Mouse (Mus musculus) G1E (cell line): Measurements from ENCODE around the gene Shank3. TPM values are rescaled to one million over a fixed set of nuclear protein-coding genes. Genes with fewer than 3 reads are reported as not detected.

ENCODE experiments used
- ATAC-seq: 2 replicates; pipeline ENCODE4 v1.8.0; 2016; ENCODE audit warnings: mild to moderate bottlenecking; ENCODE audit not compliant: insufficient number of reproducible peaks, poor library complexity, low FRiP score, severe bottlenecking; ENCODE audit errors: extremely low read depth
- DNase-seq: peaks from one replicate; pipeline ENCODE4 v3.0.0; 2012; ENCODE audit warnings: low spot score
- H3K27me3 ChIP-seq: 2 replicates; pipeline ENCODE4 v1.6.1; 2012; ENCODE audit warnings: mild to moderate bottlenecking, low read length, inconsistent platforms; ENCODE audit not compliant: insufficient read depth
- H3K36me3 ChIP-seq: replicated peaks from 2 replicates; pipeline ENCODE3; 2012; ENCODE audit warnings: mild to moderate bottlenecking, inconsistent platforms
- H3K4me1 ChIP-seq: 2 replicates; pipeline ENCODE4 v1.6.1; 2012; ENCODE audit warnings: low read depth, low read length, inconsistent platforms, mixed read lengths; ENCODE audit not compliant: insufficient read depth
- H3K4me3 ChIP-seq: 2 replicates; pipeline ENCODE4 v1.5.1; 2012; ENCODE audit warnings: low read depth, mild to moderate bottlenecking, inconsistent platforms, low read length, moderate library complexity, mixed read lengths
- H3K9me3 ChIP-seq: replicated peaks from 2 replicates; pipeline ENCODE4 v1.6.1; 2012; ENCODE audit warnings: inconsistent platforms
- CTCF ChIP-seq: IDR thresholded peaks from 2 replicates; pipeline ENCODE4 v1.5.1; 2012; ENCODE audit warnings: low read depth, low read length, inconsistent platforms, mixed read lengths
- GATA1 ChIP-seq: IDR thresholded peaks from 2 replicates; pipeline ENCODE4 v1.6.1; 2012; ENCODE audit warnings: borderline replicate concordance, low read length, inconsistent platforms, mixed read lengths
- GATA2 ChIP-seq: IDR thresholded peaks from 2 replicates; pipeline ENCODE4 v1.6.1; 2012; ENCODE audit warnings: low read depth, low read length, inconsistent platforms, borderline replicate concordance
- POLR2AphosphoS5 ChIP-seq: IDR thresholded peaks from 2 replicates; pipeline ENCODE4 v1.6.1; 2012; ENCODE audit warnings: low read depth, low read length, inconsistent platforms; ENCODE audit not compliant: insufficient replicate concordance
- TAL1 ChIP-seq: conservative IDR thresholded peaks from 2 replicates; pipeline ENCODE4 v1.6.1; 2012; ENCODE audit warnings: low read depth, low read length, inconsistent platforms, mixed read lengths
- polyA plus RNA-seq: library from polyadenylated mRNA; stranded (reverse); fragments of >175 nt; gene quantifications from 2 replicates; pipeline ENCODE4 v1.2.3, GENCODE M21; 2012
- total RNA-seq, 2 experiments: library from RNA; stranded (forward) in 1 of 2; stranded (reverse) in 1 of 2; fragments of 200-1000 nt in 1 of 2; fragments of >200 nt in 1 of 2; fragmentation: Nextera tagmentation in 1 of 2; gene quantifications; 2 replicates each; pipeline ENCODE4 v1.2.3; 2014 to 2017

Shank3 gene
- total and polyA plus RNA-seq, 3 experiments = 0.40 to 0.55 TPM; not detected in 1

DNA sequence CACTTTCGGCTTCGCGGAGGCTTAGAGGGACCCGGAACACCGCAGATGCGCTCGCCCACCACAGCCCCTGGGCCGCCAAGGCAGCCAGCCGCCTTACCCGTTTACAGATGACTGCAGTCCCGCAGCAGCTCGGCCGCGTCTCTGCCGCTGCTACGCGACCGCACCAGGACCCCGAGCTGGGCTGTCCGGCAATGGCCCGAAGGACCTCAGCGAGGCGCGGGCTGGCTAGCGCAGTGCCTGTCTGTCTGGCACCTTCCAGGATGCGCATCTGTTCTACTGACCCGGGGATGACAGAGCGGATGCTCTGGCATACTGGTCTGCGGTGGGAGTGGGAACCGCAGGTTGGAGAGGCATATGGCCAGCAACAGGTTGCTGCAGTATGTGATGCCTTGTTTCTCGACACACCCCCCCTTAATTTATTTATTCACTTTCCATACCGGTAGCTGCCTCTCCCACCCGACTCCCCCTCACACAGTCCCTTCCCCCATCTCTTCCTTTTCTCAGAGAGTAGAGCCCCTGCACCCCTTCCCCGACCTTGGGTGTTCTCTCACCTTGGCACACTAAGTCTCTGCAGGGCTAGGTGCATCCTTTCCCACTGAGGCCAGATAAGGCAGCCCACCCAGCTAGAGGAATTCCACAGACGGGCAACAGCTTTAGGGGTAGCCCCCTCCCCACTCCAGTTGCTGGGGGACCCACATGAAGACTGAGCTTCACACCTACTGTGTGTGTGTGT lies 92.5 kb downstream of the Shank3 start, which contains the start of gene Rabl2:
Rabl2 (minus strand) TSS at position 201 of the 733 bp plus-strand sequence.
- peaks cover 18% of the 10 kb centered on the region for H3K36me3 ChIP-seq
- H3K4me1 ChIP-seq = peaks cover 15% of the 10 kb centered on the region
- peaks cover 4% of the 10 kb centered on the region; the same call in 1 of the 2 replicates for H3K27me3 ChIP-seq
- DNase-seq = peak; percentile 77
- TF ChIP-seq GATA2 (no peak), POLR2AphosphoS5 (no peak), GATA1 (no peak), CTCF (no peak), TAL1 (no peak)
- H3K4me3 ChIP-seq = peak within 1 kb of the TSS; percentile 87
- ATAC-seq = peak; percentile 96
- no peaks in the 10 kb centered on the region for H3K9me3 ChIP-seq

DNA sequence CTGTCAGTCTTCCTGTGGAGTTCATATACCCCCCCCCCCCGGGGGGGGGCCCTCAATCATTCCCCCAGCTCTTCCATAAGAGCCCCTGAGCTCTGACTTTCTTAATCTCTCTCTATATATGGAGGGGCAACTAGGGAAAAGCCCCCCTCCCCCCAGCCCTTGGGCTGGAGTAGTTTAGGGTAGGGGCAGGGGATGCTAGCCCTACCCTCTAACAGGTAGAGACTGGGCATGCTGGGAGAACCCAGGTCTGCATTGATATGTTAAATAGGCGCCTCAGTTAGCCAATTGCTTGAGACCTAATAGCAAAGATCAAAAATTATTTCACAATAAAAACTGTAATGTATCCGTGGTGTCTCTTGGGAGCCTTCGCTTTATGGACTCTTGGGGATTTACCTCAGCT lies 93.1 kb downstream of the Shank3 start:
- DNase-seq (no peak), ATAC-seq (no peak)
- no peaks in the 10 kb centered on the region for H3K9me3 ChIP-seq
- H3K36me3 ChIP-seq = peaks cover 12% of the 10 kb centered on the region
- H3K4me3 ChIP-seq = no peak overlapping the region; the same call in 1 of the 2 replicates
- H3K27me3 ChIP-seq = peaks cover 4% of the 10 kb centered on the region; the same call in 1 of the 2 replicates
- peaks cover 15% of the 10 kb centered on the region for H3K4me1 ChIP-seq
- TF ChIP-seq GATA1 (no peak), POLR2AphosphoS5 (no peak), GATA2 (no peak), CTCF (no peak), TAL1 (no peak)

DNA sequence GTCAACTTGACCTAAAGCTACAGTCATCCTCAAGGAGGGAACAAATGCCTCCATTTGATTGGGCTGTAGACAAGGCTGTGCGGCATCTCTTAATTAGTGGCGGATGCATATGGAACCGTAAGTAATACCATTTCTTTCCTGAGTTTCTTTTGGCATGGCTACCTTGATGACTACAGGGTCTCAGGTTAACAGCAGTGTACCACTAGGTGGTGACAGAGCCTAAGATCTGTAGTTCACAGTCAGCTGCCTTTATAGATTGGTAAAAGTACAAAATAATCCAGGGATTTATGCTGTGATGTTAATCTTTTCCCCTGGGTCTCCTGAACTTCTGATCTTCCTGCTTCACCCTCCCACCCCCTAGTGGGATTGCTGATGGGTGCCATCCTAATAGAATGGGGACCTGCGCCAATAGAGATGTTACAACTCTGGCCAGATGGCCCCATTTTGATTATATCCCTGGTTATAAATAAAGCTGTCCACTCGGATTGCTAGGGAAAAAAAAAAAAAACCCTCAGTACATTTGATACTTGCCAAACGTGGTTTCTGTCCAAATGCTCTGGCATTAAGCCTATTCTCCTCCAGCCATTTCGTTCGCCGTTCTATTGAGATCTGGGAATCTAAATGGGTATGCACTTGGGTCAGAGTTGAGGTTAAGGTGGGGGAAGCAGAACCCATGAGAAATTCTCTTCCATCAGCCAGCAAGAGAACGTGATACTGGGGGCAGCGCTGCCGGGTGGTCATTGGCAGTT lies 106.6 kb downstream of the Shank3 start:
- TF ChIP-seq GATA1 = no peak
- no peak for TF ChIP-seq POLR2AphosphoS5
- H3K27me3 ChIP-seq = no peaks in the 10 kb centered on the region
- no peaks in the 10 kb centered on the region for H3K9me3 ChIP-seq
- H3K4me3 ChIP-seq = no peak overlapping the region
- no peak for ATAC-seq
- DNase-seq = no peak
- no peaks in the 10 kb centered on the region for H3K36me3 ChIP-seq
- no peaks in the 10 kb centered on the region for H3K4me1 ChIP-seq

DNA sequence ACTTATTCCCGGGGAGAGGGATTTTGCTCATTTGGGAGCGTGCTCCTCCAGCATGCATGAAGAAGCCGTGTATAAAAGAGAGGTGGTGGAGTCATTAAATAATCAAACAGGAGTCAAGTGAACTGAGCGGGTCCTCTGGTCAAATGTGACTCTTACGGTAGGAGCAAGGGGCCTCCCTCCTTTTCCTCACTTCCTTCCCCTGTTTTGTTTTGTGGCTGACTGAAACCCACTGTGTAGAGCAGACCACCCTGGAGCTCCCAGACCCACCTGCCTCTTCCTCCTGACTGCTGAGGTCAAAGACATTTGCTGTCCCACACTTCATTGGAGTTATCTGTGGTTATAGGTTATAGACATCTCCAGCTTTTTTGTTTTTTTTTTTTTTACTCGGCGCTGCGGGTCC lies 108.1 kb downstream of the Shank3 start:
- TF ChIP-seq TAL1 = no peak
- no peak for TF ChIP-seq GATA1
- TF ChIP-seq POLR2AphosphoS5 = no peak
- no peak for TF ChIP-seq CTCF
- TF ChIP-seq GATA2 = no peak
- no peak for ATAC-seq
- Histone ChIP-seq H3K4me1 (no peaks in the 10 kb centered on the region), H3K4me3 (no peak overlapping the region), H3K27me3 (no peaks in the 10 kb centered on the region), H3K36me3 (no peaks in the 10 kb centered on the region), H3K9me3 (no peaks in the 10 kb centered on the region)
- no peak for DNase-seq

DNA sequence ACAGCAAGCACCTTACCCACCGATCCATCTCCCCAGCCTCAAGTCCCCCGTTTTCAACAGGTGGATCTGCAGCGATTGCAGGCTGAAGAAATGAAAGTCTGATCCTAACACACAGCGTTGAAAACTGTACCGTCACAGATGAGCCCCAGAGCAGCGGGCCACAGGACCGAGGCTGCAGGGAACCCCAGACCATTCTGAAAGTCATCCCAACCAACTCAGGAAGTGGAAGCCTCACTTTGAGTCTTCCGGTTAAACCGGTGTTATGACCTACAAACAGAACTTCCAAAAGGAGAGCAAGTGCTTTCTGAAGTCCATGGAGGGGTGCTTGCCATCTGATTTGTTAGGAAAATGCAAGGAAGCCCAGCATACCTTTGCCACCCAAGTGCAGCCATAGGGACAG lies 108.5 kb downstream of the Shank3 start:
- ATAC-seq (no peak), DNase-seq (no peak)
- Histone ChIP-seq H3K27me3 (no peaks in the 10 kb centered on the region), H3K4me1 (no peaks in the 10 kb centered on the region), H3K9me3 (no peaks in the 10 kb centered on the region), H3K4me3 (no peak overlapping the region), H3K36me3 (no peaks in the 10 kb centered on the region)
- TF ChIP-seq POLR2AphosphoS5 (no peak), GATA2 (no peak), GATA1 (no peak), CTCF (no peak), TAL1 (no peak)

Other genes with a start within 250 kb of the Shank3 start
- gene Sbf1, start 184.3 kb upstream of the Shank3 start, total RNA-seq (2014; fragmentation: Nextera tagmentation) = 100 and 128 TPM in 2 replicates
- gene Sbf1, start 184.3 kb upstream of the Shank3 start, total RNA-seq (2017) = 40.5 and 42.5 TPM in 2 replicates
- 104 and 145 TPM in 2 replicates for gene Sbf1, start 184.3 kb upstream of the Shank3 start, polyA plus RNA-seq
- gene Adm2, start 176.9 kb upstream of the Shank3 start, total RNA-seq (2014; fragmentation: Nextera tagmentation) = not detected in 2 replicates
- gene Adm2, start 176.9 kb upstream of the Shank3 start, total RNA-seq (2017) = not detected in 2 replicates
- 0.11 and 0.12 TPM in 2 replicates for gene Adm2, start 176.9 kb upstream of the Shank3 start, polyA plus RNA-seq
- not detected in 2 replicates for gene Miox, start 165.2 kb upstream of the Shank3 start, total RNA-seq (2014; fragmentation: Nextera tagmentation)
- 0.11 and 0.12 TPM in 2 replicates for gene Miox, start 165.2 kb upstream of the Shank3 start, total RNA-seq (2017)
- not detected in 2 replicates for gene Miox, start 165.2 kb upstream of the Shank3 start, polyA plus RNA-seq
- 42.7 and 76.3 TPM in 2 replicates for gene Lmf2, start 144.0 kb upstream of the Shank3 start, total RNA-seq (2014; fragmentation: Nextera tagmentation)
- 13.7 and 15.3 TPM in 2 replicates for gene Lmf2, start 144.0 kb upstream of the Shank3 start, total RNA-seq (2017)
- 116 and 125 TPM in 2 replicates for gene Lmf2, start 144.0 kb upstream of the Shank3 start, polyA plus RNA-seq
- gene Ncaph2, start 143.9 kb upstream of the Shank3 start, total RNA-seq (2014; fragmentation: Nextera tagmentation) = 147 and 164 TPM in 2 replicates
- gene Ncaph2, start 143.9 kb upstream of the Shank3 start, total RNA-seq (2017) = 130 and 148 TPM in 2 replicates
- 68.4 and 78.1 TPM in 2 replicates for gene Ncaph2, start 143.9 kb upstream of the Shank3 start, polyA plus RNA-seq
- gene Sco2, start 125.8 kb upstream of the Shank3 start, total RNA-seq (2014; fragmentation: Nextera tagmentation) = 9.5 and 15.0 TPM in 2 replicates
- 26.2 and 27.8 TPM in 2 replicates for gene Sco2, start 125.8 kb upstream of the Shank3 start, total RNA-seq (2017)
- 62.3 and 64.6 TPM in 2 replicates for gene Sco2, start 125.8 kb upstream of the Shank3 start, polyA plus RNA-seq
- not detected in 2 replicates for gene Tymp, start 122.6 kb upstream of the Shank3 start, total RNA-seq (2014; fragmentation: Nextera tagmentation)
- gene Tymp, start 122.6 kb upstream of the Shank3 start, total RNA-seq (2017) = 0.27 and 0.35 TPM in 2 replicates
- gene Tymp, start 122.6 kb upstream of the Shank3 start, polyA plus RNA-seq = 0.61 and 0.69 TPM in 2 replicates
- not detected in 2 replicates for gene Odf3b, start 120.3 kb upstream of the Shank3 start, total RNA-seq (2014; fragmentation: Nextera tagmentation)
- not detected in 2 replicates for gene Odf3b, start 120.3 kb upstream of the Shank3 start, total RNA-seq (2017)
- not detected in 2 replicates for gene Odf3b, start 120.3 kb upstream of the Shank3 start, polyA plus RNA-seq
- not detected in 2 replicates for gene Klhdc7b, start 114.7 kb upstream of the Shank3 start, total RNA-seq (2014; fragmentation: Nextera tagmentation)
- 0.05 TPM in 1 of 2 replicates, not detected in the other for gene Klhdc7b, start 114.7 kb upstream of the Shank3 start, total RNA-seq (2017)
- gene Klhdc7b, start 114.7 kb upstream of the Shank3 start, polyA plus RNA-seq = not detected in 2 replicates
- gene Syce3, start 89.1 kb upstream of the Shank3 start, total RNA-seq (2014; fragmentation: Nextera tagmentation) = not detected in 2 replicates
- not detected in 2 replicates for gene Syce3, start 89.1 kb upstream of the Shank3 start, total RNA-seq (2017)
- not detected in 2 replicates for gene Syce3, start 89.1 kb upstream of the Shank3 start, polyA plus RNA-seq
- 3.7 and 7.7 TPM in 2 replicates for gene Cpt1b, start 73.8 kb upstream of the Shank3 start, total RNA-seq (2014; fragmentation: Nextera tagmentation)
- gene Cpt1b, start 73.8 kb upstream of the Shank3 start, total RNA-seq (2017) = 2.1 and 2.6 TPM in 2 replicates
- gene Cpt1b, start 73.8 kb upstream of the Shank3 start, polyA plus RNA-seq = 0.77 and 0.88 TPM in 2 replicates
- 4.9 and 7.4 TPM in 2 replicates for gene C730034F03Rik, start 70.0 kb upstream of the Shank3 start, total RNA-seq (2014; fragmentation: Nextera tagmentation)
- gene C730034F03Rik, start 70.0 kb upstream of the Shank3 start, total RNA-seq (2017) = 2.6 and 4.9 TPM in 2 replicates
- 0.24 and 0.25 TPM in 2 replicates for gene C730034F03Rik, start 70.0 kb upstream of the Shank3 start, polyA plus RNA-seq
- not detected in 2 replicates for gene Gm44502, start 69.9 kb upstream of the Shank3 start, total RNA-seq (2014; fragmentation: Nextera tagmentation)
- gene Gm44502, start 69.9 kb upstream of the Shank3 start, total RNA-seq (2017) = 0.12 and 0.71 TPM in 2 replicates
- gene Gm44502, start 69.9 kb upstream of the Shank3 start, polyA plus RNA-seq = 0.93 and 1.3 TPM in 2 replicates
- gene Chkb, start 69.7 kb upstream of the Shank3 start, total RNA-seq (2014; fragmentation: Nextera tagmentation) = 19.3 and 32.8 TPM in 2 replicates
- 42.5 and 51.0 TPM in 2 replicates for gene Chkb, start 69.7 kb upstream of the Shank3 start, total RNA-seq (2017)
- 75.9 and 85.4 TPM in 2 replicates for gene Chkb, start 69.7 kb upstream of the Shank3 start, polyA plus RNA-seq
- gene Mapk8ip2, start 45.7 kb upstream of the Shank3 start, total RNA-seq (2014; fragmentation: Nextera tagmentation) = not detected in 2 replicates
- 0.05 TPM in 1 of 2 replicates, not detected in the other for gene Mapk8ip2, start 45.7 kb upstream of the Shank3 start, total RNA-seq (2017)
- 0.01 TPM in 1 of 2 replicates, not detected in the other for gene Mapk8ip2, start 45.7 kb upstream of the Shank3 start, polyA plus RNA-seq
- gene Arsa, start 22.2 kb upstream of the Shank3 start, total RNA-seq (2014; fragmentation: Nextera tagmentation) = 12.2 and 12.8 TPM in 2 replicates
- gene Arsa, start 22.2 kb upstream of the Shank3 start, total RNA-seq (2017) = 21.1 and 25.4 TPM in 2 replicates
- gene Arsa, start 22.2 kb upstream of the Shank3 start, polyA plus RNA-seq = 37.5 and 39.2 TPM in 2 replicates
- gene Acr, start 68.7 kb downstream of the Shank3 start, total RNA-seq (2014; fragmentation: Nextera tagmentation) = not detected in 2 replicates
- not detected in 2 replicates for gene Acr, start 68.7 kb downstream of the Shank3 start, total RNA-seq (2017)
- gene Acr, start 68.7 kb downstream of the Shank3 start, polyA plus RNA-seq = not detected in 2 replicates
- gene Rabl2, start 92.3 kb downstream of the Shank3 start, total RNA-seq (2014; fragmentation: Nextera tagmentation) = 11.8 and 12.7 TPM in 2 replicates
- 5.3 and 5.5 TPM in 2 replicates for gene Rabl2, start 92.3 kb downstream of the Shank3 start, total RNA-seq (2017)
- 8.1 and 9.7 TPM in 2 replicates for gene Rabl2, start 92.3 kb downstream of the Shank3 start, polyA plus RNA-seq